Mouse (Mus musculus) liver, adult 2 months (tissue): Measurements from ENCODE around the gene Erfe.

Source experiments
- CTCF ChIP-seq: fragments of 200-500 bp; IDR thresholded peaks from 2 replicates; pipeline ENCODE4 v1.5.1; 2011; ENCODE audit warnings: low read depth, low read length, control low read depth
- POLR2A ChIP-seq: fragments of 200-500 bp; IDR thresholded peaks from 2 replicates; pipeline ENCODE4 v1.6.1; 2011; ENCODE audit warnings: low read length, control low read depth; ENCODE audit not compliant: insufficient read depth; ENCODE audit errors: extremely low read depth

DNA sequence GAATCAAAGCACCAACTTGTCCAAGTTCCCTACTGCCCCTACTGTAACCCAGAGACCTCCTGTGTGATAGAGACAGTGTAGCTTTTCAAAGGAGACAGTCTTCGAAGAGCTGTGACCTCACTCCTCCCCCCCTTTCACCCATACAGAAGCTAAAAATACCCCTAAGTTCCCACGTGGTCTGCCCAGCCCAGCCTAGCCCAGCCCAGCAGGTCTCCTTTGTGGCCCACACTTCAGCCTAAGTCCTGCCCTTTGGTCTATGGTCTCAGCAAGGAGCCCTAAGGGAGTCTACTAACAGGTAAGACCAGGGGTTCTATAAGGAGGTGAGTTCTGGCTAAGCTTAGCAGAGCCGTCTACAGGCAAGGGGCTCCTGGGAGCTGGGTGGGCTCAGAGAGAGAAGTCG is 15.4 kb upstream of the Erfe start, which contains the start of gene Klhl30:
- TF ChIP-seq POLR2A (no peak), CTCF (no peak)
